32 mouse cellular contexts compared by ENCODE assay signal in the genomic region with DNA sequence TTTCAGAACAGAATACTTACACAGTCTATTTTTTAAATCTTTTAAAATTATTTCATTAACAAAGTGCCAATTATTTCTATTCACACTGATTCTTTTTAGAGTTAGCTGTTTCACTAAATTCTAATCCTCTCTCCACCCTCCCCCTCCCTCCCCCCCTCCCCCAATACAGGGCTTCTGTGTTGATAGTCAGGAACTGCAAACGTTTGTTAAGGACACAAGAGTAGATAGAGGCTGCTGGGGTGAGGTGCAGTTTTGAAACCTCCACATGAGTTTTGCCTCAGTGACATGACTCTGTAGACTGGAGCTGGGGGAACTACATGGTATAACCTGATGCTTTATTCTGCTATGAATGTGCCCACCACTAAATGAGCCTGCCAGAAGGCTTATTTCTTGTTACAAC. TPM values are rescaled to one million over a fixed set of nuclear protein-coding genes. Genes with fewer than 3 reads are reported as not detected.
DNase-seq lines count a peak whose midpoint lies in the region; ATAC-seq and TF ChIP-seq lines count a peak whose summit lies in the region.
"Had no signal": no experiment of that assay in that cellular context is flagged by ENCODE, and none has a peak within 500 bp of the region (broad histone marks: within the 10 kb centered on the region; RNA-seq: fewer than 3 reads in every experiment).

No protein-coding gene starts in this region.

- peak; percentile 37 for DNase-seq in forebrain, embryonic 10.5 days (ENCODE audit: extremely low spot score, low spot score)
- no peak for DNase-seq in forebrain, embryonic 11.5 days (ENCODE audit: low spot score)
- DNase-seq in midbrain, embryonic 10.5 days (ENCODE audit: low spot score) = no peak
- no peak for DNase-seq in midbrain, postnatal 0 days (ENCODE audit: low spot score)
- DNase-seq in embryonic facial prominence, embryonic 11.5 days (ENCODE audit: low spot score) = peak; percentile 6
- DNase-seq in liver, embryonic 13.5 days = no peak
- DNase-seq in right cerebral cortex, postnatal 4 days = no peak
- DNase-seq in left cerebral cortex, postnatal 25 days (ENCODE audit: low spot score in 2 of 2) = no peak
- DNase-seq: cerebellum, adult 11-12 months; heart, adult 18-20 months; heart, postnatal 14 days; kidney, adult 9 months; kidney, postnatal 36 days; layer of hippocampus, postnatal 36 days; lung, adult 18-20 months; lung, postnatal 14 days; right cerebral cortex, postnatal 14 days; thymus, postnatal 4 days had no signal

- peaks cover 63% of the 10 kb centered on the region for H3K4me1 ChIP-seq in forebrain, embryonic 10.5 days
- peaks cover 6% of the 10 kb centered on the region; the same call in 1 of the 2 replicates for H3K4me1 ChIP-seq in forebrain, embryonic 11.5 days (replicated peaks; ENCODE audit: control insufficient read depth, insufficient read depth, low read length)
- peaks cover 52% of the 10 kb centered on the region for H3K4me1 ChIP-seq in midbrain, embryonic 10.5 days
- no peaks in the 10 kb centered on the region; the same call in 1 of the 2 replicates for H3K4me1 ChIP-seq in midbrain, postnatal 0 days (ENCODE audit: insufficient read depth, low read length)
- H3K4me1 ChIP-seq in embryonic facial prominence, embryonic 11.5 days (ENCODE audit: control insufficient read depth, insufficient read depth, low read length) = no peaks in the 10 kb centered on the region; the same call in 1 of the 2 replicates
- peaks cover 53% of the 10 kb centered on the region for H3K4me1 ChIP-seq in liver, embryonic 13.5 days (replicated peaks)

- no peak for TF ChIP-seq CTCF in midbrain, postnatal 0 days (IDR thresholded peaks at IDR 0.05)

- no peaks in the 10 kb centered on the region for H3K36me3 ChIP-seq in forebrain, embryonic 10.5 days (replicated peaks)
- no peaks in the 10 kb centered on the region for H3K36me3 ChIP-seq in forebrain, embryonic 11.5 days (ENCODE audit: control insufficient read depth, insufficient read depth, low read length)
- no peaks in the 10 kb centered on the region for H3K36me3 ChIP-seq in midbrain, embryonic 10.5 days
- H3K36me3 ChIP-seq in midbrain, postnatal 0 days (ENCODE audit: insufficient read depth, low read length) = no peaks in the 10 kb centered on the region
- H3K36me3 ChIP-seq in embryonic facial prominence, embryonic 11.5 days (replicated peaks; ENCODE audit: control insufficient read depth, insufficient read depth, low read depth, low read length) = no peaks in the 10 kb centered on the region
- H3K36me3 ChIP-seq in liver, embryonic 13.5 days = no peaks in the 10 kb centered on the region
- H3K36me3 ChIP-seq: forebrain, embryonic 15.5 days; heart, embryonic 12.5 days; midbrain, embryonic 13.5 days; stomach, embryonic 15.5 days had no signal

- intact Hi-C loops in left cerebral cortex, postnatal 25 days (cut with DNase I) = loop anchor here (5.0 to 10.0 kb wide), 5 partner anchors 168 to 864 kb away; a partner anchor contains a TSS

- H3K27ac ChIP-seq in forebrain, embryonic 10.5 days = peak overlapping the region; percentile 100
- H3K27ac ChIP-seq in forebrain, embryonic 11.5 days (ENCODE audit: low read depth, low read length) = no peak overlapping the region; the same call in 1 of the 2 replicates
- peak overlapping the region; percentile 100 for H3K27ac ChIP-seq in midbrain, embryonic 10.5 days (replicated peaks)
- H3K27ac ChIP-seq in midbrain, postnatal 0 days (ENCODE audit: low read depth, low read length) = no peak overlapping the region
- no peak overlapping the region for H3K27ac ChIP-seq in embryonic facial prominence, embryonic 11.5 days (replicated peaks; ENCODE audit: low read depth, low read length)
- peak overlapping the region; percentile 53 for H3K27ac ChIP-seq in liver, embryonic 13.5 days
- H3K27ac ChIP-seq: forebrain, embryonic 15.5 days; hindbrain, embryonic 14.5 days; midbrain, embryonic 13.5 days; stomach, embryonic 15.5 days had no signal

- no peaks in the 10 kb centered on the region for H3K9me3 ChIP-seq in forebrain, embryonic 10.5 days
- no peaks in the 10 kb centered on the region for H3K9me3 ChIP-seq in forebrain, embryonic 11.5 days (ENCODE audit: control insufficient read depth, low read length)
- no peaks in the 10 kb centered on the region for H3K9me3 ChIP-seq in midbrain, embryonic 10.5 days (replicated peaks)
- no peaks in the 10 kb centered on the region for H3K9me3 ChIP-seq in midbrain, postnatal 0 days (ENCODE audit: low read length)
- H3K9me3 ChIP-seq in embryonic facial prominence, embryonic 11.5 days (replicated peaks; ENCODE audit: control insufficient read depth, low read length) = no peaks in the 10 kb centered on the region
- H3K9me3 ChIP-seq in liver, embryonic 13.5 days (replicated peaks) = no peaks in the 10 kb centered on the region
- H3K9me3 ChIP-seq: forebrain, embryonic 15.5 days; heart, embryonic 12.5 days; midbrain, embryonic 13.5 days; stomach, embryonic 15.5 days had no signal

- H3K4me2 ChIP-seq in forebrain, embryonic 11.5 days (ENCODE audit: low read depth, low read length, severe bottlenecking) = no peak overlapping the region
- H3K4me2 ChIP-seq in midbrain, postnatal 0 days (ENCODE audit: low read depth, low read length, poor library complexity, severe bottlenecking) = no peak overlapping the region
- H3K4me2 ChIP-seq in embryonic facial prominence, embryonic 11.5 days (ENCODE audit: low read depth, low read length) = no peak overlapping the region
- no peak overlapping the region for H3K4me2 ChIP-seq in liver, embryonic 13.5 days

- peak overlapping the region; percentile 100 for H3K4me3 ChIP-seq in forebrain, embryonic 10.5 days
- no peak overlapping the region for H3K4me3 ChIP-seq in forebrain, embryonic 11.5 days (ENCODE audit: low read depth, low read length)
- H3K4me3 ChIP-seq in midbrain, embryonic 10.5 days = peak overlapping the region; percentile 87
- no peak overlapping the region for H3K4me3 ChIP-seq in midbrain, postnatal 0 days (ENCODE audit: low read depth, low read length)
- no peak overlapping the region for H3K4me3 ChIP-seq in embryonic facial prominence, embryonic 11.5 days (ENCODE audit: low read depth, low read length)
- H3K4me3 ChIP-seq in liver, embryonic 13.5 days (replicated peaks) = no peak overlapping the region
- H3K4me3 ChIP-seq: stomach, embryonic 15.5 days had no signal

- ATAC-seq in forebrain, embryonic 11.5 days (replicated peaks; ENCODE audit: low FRiP score) = no peak
- no peak for ATAC-seq in midbrain, postnatal 0 days (ENCODE audit: low FRiP score)
- no peak for ATAC-seq in embryonic facial prominence, embryonic 11.5 days (replicated peaks; ENCODE audit: insufficient number of reproducible peaks, low FRiP score, low TSS enrichment, low read depth)
- ATAC-seq in liver, embryonic 13.5 days (ENCODE audit: low read depth) = peak; percentile 52
- ATAC-seq: forebrain, embryonic 15.5 days; midbrain, embryonic 13.5 days had no signal

- H3K9ac ChIP-seq in forebrain, embryonic 11.5 days (ENCODE audit: low read length) = no peak overlapping the region
- H3K9ac ChIP-seq in midbrain, postnatal 0 days (replicated peaks; ENCODE audit: low read length, poor library complexity, severe bottlenecking) = no peak overlapping the region
- H3K9ac ChIP-seq in embryonic facial prominence, embryonic 11.5 days (replicated peaks; ENCODE audit: low read length) = no peak overlapping the region
- no peak overlapping the region for H3K9ac ChIP-seq in liver, embryonic 13.5 days
- H3K9ac ChIP-seq: hindbrain, embryonic 14.5 days; midbrain, embryonic 13.5 days; stomach, embryonic 15.5 days had no signal

- 0% methylated on average over 1 of the region's 1 CpGs for WGBS in forebrain, embryonic 10.5 days
- 0% methylated on average over 1 of the region's 1 CpGs for WGBS in forebrain, embryonic 11.5 days
- 0% methylated on average over 1 of the region's 1 CpGs for WGBS in midbrain, embryonic 10.5 days
- WGBS in midbrain, postnatal 0 days = 12% methylated on average over 1 of the region's 1 CpGs
- 0% methylated on average over 1 of the region's 1 CpGs for WGBS in embryonic facial prominence, embryonic 11.5 days
- 0% methylated on average over 1 of the region's 1 CpGs for WGBS in liver, embryonic 13.5 days (ENCODE audit: insufficient replicate concordance)

- H3K27me3 ChIP-seq in forebrain, embryonic 10.5 days (ENCODE audit: poor library complexity, severe bottlenecking) = no peaks in the 10 kb centered on the region
- no peaks in the 10 kb centered on the region for H3K27me3 ChIP-seq in forebrain, embryonic 11.5 days (ENCODE audit: control insufficient read depth, insufficient read depth, low read length)
- H3K27me3 ChIP-seq in midbrain, embryonic 10.5 days (ENCODE audit: low read depth, poor library complexity, severe bottlenecking) = no peaks in the 10 kb centered on the region
- no peaks in the 10 kb centered on the region; the same call in 1 of the 2 replicates for H3K27me3 ChIP-seq in midbrain, postnatal 0 days (ENCODE audit: insufficient read depth, low read length)
- no peaks in the 10 kb centered on the region for H3K27me3 ChIP-seq in embryonic facial prominence, embryonic 11.5 days (ENCODE audit: control insufficient read depth, insufficient read depth, low read length)
- H3K27me3 ChIP-seq in liver, embryonic 13.5 days = peaks cover 19% of the 10 kb centered on the region
- H3K27me3 ChIP-seq: forebrain, embryonic 15.5 days; heart, embryonic 12.5 days; midbrain, embryonic 13.5 days had no signal

RNA-seq across cellular contexts. Expression of a gene that starts 3.1 kb away (rescaled TPM):
- 198 and 200 TPM in 2 replicates for polyA plus RNA-seq in forebrain, embryonic 10.5 days (2016; fragmentation: Nextera tagmentation; extraction: Ambion mirVana)
- 109 and 114 TPM in 2 replicates for polyA plus RNA-seq in forebrain, embryonic 11.5 days (2014; fragmentation: Nextera tagmentation; extraction: Ambion mirVana)
- polyA plus RNA-seq in midbrain, embryonic 10.5 days (2016; fragmentation: Nextera tagmentation; extraction: Ambion mirVana) = 176 and 190 TPM in 2 replicates
- total RNA-seq in midbrain, postnatal 0 days (2014; rRNA removed) = 2.2 and 3.2 TPM in 2 replicates
- 1.2 and 1.3 TPM in 2 replicates for polyA plus RNA-seq in midbrain, postnatal 0 days (2015; fragmentation: Nextera tagmentation; extraction: Ambion mirVana)
- polyA plus RNA-seq in embryonic facial prominence, embryonic 11.5 days (2014; fragmentation: Nextera tagmentation; extraction: Ambion mirVana) = 78.7 and 85.5 TPM in 2 replicates
- 20.8 and 23.9 TPM in 2 replicates for polyA plus RNA-seq in liver, embryonic 13.5 days (2015; fragmentation: Nextera tagmentation; extraction: Ambion mirVana)
- total RNA-seq in left cerebral cortex, postnatal 25 days (2021) = under 1 TPM; 0.18 to 0.34 TPM
- total RNA-seq: gastrocnemius, adult 8-10 months; layer of hippocampus, adult 8-10 months; layer of hippocampus, postnatal 36 days; megakaryocyte, adult 5-6 weeks had no signal

RNA-seq across cellular contexts. Expression of a gene that starts 15.5 kb away (rescaled TPM):
- 0.25 TPM in 1 of 2 replicates, not detected in the other for polyA plus RNA-seq in forebrain, embryonic 10.5 days (2016; fragmentation: Nextera tagmentation; extraction: Ambion mirVana)
- polyA plus RNA-seq in forebrain, embryonic 11.5 days (2014; fragmentation: Nextera tagmentation; extraction: Ambion mirVana) = not detected in 2 replicates
- polyA plus RNA-seq in midbrain, embryonic 10.5 days (2016; fragmentation: Nextera tagmentation; extraction: Ambion mirVana) = not detected in 2 replicates
- not detected in 2 replicates for total RNA-seq in midbrain, postnatal 0 days (2014; rRNA removed)
- not detected in 2 replicates for polyA plus RNA-seq in midbrain, postnatal 0 days (2015; fragmentation: Nextera tagmentation; extraction: Ambion mirVana)
- polyA plus RNA-seq in embryonic facial prominence, embryonic 11.5 days (2014; fragmentation: Nextera tagmentation; extraction: Ambion mirVana) = 0.50 TPM in 1 of 2 replicates, not detected in the other
- polyA plus RNA-seq in liver, embryonic 13.5 days (2015; fragmentation: Nextera tagmentation; extraction: Ambion mirVana) = not detected in 2 replicates
- not detected for total RNA-seq in left cerebral cortex, postnatal 25 days (2021)
- total RNA-seq: adrenal gland, adult 18-20 months; adrenal gland, postnatal 4 days; gastrocnemius, adult 8-10 months; heart, adult 18-20 months; heart, postnatal 14 days; layer of hippocampus, adult 8-10 months; layer of hippocampus, postnatal 36 days; left cerebral cortex, postnatal 10 days; megakaryocyte, adult 5-6 weeks had no signal
- polyA plus RNA-seq: embryonic facial prominence, embryonic 14.5 days; forebrain, embryonic 15.5 days; heart, embryonic 12.5 days; hindbrain, embryonic 14.5 days; limb, embryonic 14.5 days; midbrain, embryonic 13.5 days; neural tube, embryonic 11.5 days had no signal

RNA-seq across cellular contexts. Expression of a gene that starts 25.9 kb away (rescaled TPM):
- 107 and 109 TPM in 2 replicates for polyA plus RNA-seq in forebrain, embryonic 10.5 days (2016; fragmentation: Nextera tagmentation; extraction: Ambion mirVana)
- 39.4 and 41.4 TPM in 2 replicates for polyA plus RNA-seq in forebrain, embryonic 11.5 days (2014; fragmentation: Nextera tagmentation; extraction: Ambion mirVana)
- polyA plus RNA-seq in midbrain, embryonic 10.5 days (2016; fragmentation: Nextera tagmentation; extraction: Ambion mirVana) = 106 and 110 TPM in 2 replicates
- total RNA-seq in midbrain, postnatal 0 days (2014; rRNA removed) = 23.2 and 38.6 TPM in 2 replicates
- polyA plus RNA-seq in midbrain, postnatal 0 days (2015; fragmentation: Nextera tagmentation; extraction: Ambion mirVana) = 114 TPM in 2 replicates
- polyA plus RNA-seq in embryonic facial prominence, embryonic 11.5 days (2014; fragmentation: Nextera tagmentation; extraction: Ambion mirVana) = 37.3 and 37.7 TPM in 2 replicates
- polyA plus RNA-seq in liver, embryonic 13.5 days (2015; fragmentation: Nextera tagmentation; extraction: Ambion mirVana) = 87.0 and 88.9 TPM in 2 replicates
- total RNA-seq in left cerebral cortex, postnatal 25 days (2021) = 10 to 100 TPM; 95.0 to 97.4 TPM

RNA-seq across cellular contexts. Expression of a gene that starts 56.4 kb away (rescaled TPM):
- polyA plus RNA-seq in forebrain, embryonic 10.5 days (2016; fragmentation: Nextera tagmentation; extraction: Ambion mirVana) = 27.5 TPM in 2 replicates
- polyA plus RNA-seq in forebrain, embryonic 11.5 days (2014; fragmentation: Nextera tagmentation; extraction: Ambion mirVana) = 22.8 and 26.1 TPM in 2 replicates
- polyA plus RNA-seq in midbrain, embryonic 10.5 days (2016; fragmentation: Nextera tagmentation; extraction: Ambion mirVana) = 25.0 and 27.0 TPM in 2 replicates
- total RNA-seq in midbrain, postnatal 0 days (2014; rRNA removed) = 59.7 and 62.2 TPM in 2 replicates
- 33.0 and 36.0 TPM in 2 replicates for polyA plus RNA-seq in midbrain, postnatal 0 days (2015; fragmentation: Nextera tagmentation; extraction: Ambion mirVana)
- polyA plus RNA-seq in embryonic facial prominence, embryonic 11.5 days (2014; fragmentation: Nextera tagmentation; extraction: Ambion mirVana) = 28.2 and 28.3 TPM in 2 replicates
- 13.7 and 15.2 TPM in 2 replicates for polyA plus RNA-seq in liver, embryonic 13.5 days (2015; fragmentation: Nextera tagmentation; extraction: Ambion mirVana)
- total RNA-seq in left cerebral cortex, postnatal 25 days (2021) = 10 to 100 TPM; 54.9 to 58.7 TPM

Comparison
In these comparisons a context has a peak if more than half of its experiments do, and no peak if none do; other contexts are left out.
1. DNase-seq: peak in forebrain, embryonic 10.5 days (single experiment) and embryonic facial prominence, embryonic 11.5 days (single experiment); none in forebrain, embryonic 11.5 days (single experiment), midbrain, embryonic 10.5 days (single experiment), midbrain, postnatal 0 days (single experiment), liver, embryonic 13.5 days (single experiment), right cerebral cortex, postnatal 4 days (single experiment) and left cerebral cortex, postnatal 25 days (0 of 2).
2. H3K27ac ChIP-seq: peak in forebrain, embryonic 10.5 days (single experiment), midbrain, embryonic 10.5 days (single experiment) and liver, embryonic 13.5 days (single experiment); none in forebrain, embryonic 11.5 days (single experiment), midbrain, postnatal 0 days (single experiment) and embryonic facial prominence, embryonic 11.5 days (single experiment).
3. H3K4me3 ChIP-seq: peak in forebrain, embryonic 10.5 days (single experiment) and midbrain, embryonic 10.5 days (single experiment); none in forebrain, embryonic 11.5 days (single experiment), midbrain, postnatal 0 days (single experiment), embryonic facial prominence, embryonic 11.5 days (single experiment) and liver, embryonic 13.5 days (single experiment).